Mouse (Mus musculus): ENCODE data around the gene Mid1.

- TF ChIP-seq CTCF (IDR thresholded peaks at IDR 0.05): no peak
- TF ChIP-seq EP300 (IDR thresholded peaks at IDR 0.05; ENCODE audit: insufficient read depth, low read depth, low read length): no peak
- no peak for TF ChIP-seq POLR2A (IDR thresholded peaks at IDR 0.05; ENCODE audit: insufficient read depth, low read depth, low read length)
Observed at GRCm38 (mm10) chrX:169826947-169827346, 141.9 kb downstream of the Mid1 start.

Measured in heart, adult 2 months (tissue).